Mouse (Mus musculus): ENCODE results near the gene Klhl21. TPM values are rescaled to one million over a fixed set of nuclear protein-coding genes. Genes with fewer than 3 reads are reported as not detected.
"Not testable (repeated sequence)": the region's sequence is repeated elsewhere in the genome, so short reads cannot be mapped to it uniquely, and the experiment has no call there.

Gene Klhl21
- polyA plus RNA-seq, 1 experiment from 2014 or later, result 10.1 TPM

DNA sequence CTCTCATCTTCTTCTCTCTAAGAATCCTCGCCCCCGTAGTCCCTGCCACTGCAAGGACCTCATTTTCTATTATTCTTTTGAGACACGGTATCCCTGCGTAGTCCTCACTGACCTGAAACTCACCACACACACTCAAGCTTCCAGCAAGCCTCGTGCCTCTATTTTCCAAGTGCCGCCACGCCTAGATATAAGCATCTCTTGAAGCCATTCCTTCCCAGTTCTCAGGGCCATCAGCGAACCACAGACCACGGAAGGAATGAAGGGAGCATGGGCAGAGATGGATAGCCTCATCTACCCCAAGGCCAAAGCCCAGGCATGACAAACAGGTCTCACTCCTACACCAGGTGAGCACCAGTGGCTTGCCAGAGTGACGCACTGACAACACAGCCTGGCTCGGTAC lies 15.9 kb downstream of the Klhl21 start:
- H3K36me3 ChIP-seq, result peaks cover 62% of the 10 kb centered on the region
- no peak for ATAC-seq (ENCODE audit: insufficient number of reproducible peaks, insufficient read depth, low FRiP score, low TSS enrichment, low read depth)
- 91% methylated on average over 11 of the region's 11 CpGs for WGBS
- H3K4me2 ChIP-seq, result 0 out of 2 replicates have a peak overlapping the region, but pooled peaks have one; percentile 98
- no peaks in the 10 kb centered on the region for H3K27me3 ChIP-seq
- H3K4me3 ChIP-seq, result no peak overlapping the region
- peaks cover 41% of the 10 kb centered on the region for H3K4me1 ChIP-seq
- no peaks in the 10 kb centered on the region for H3K9me3 ChIP-seq
- H3K27ac ChIP-seq, result no peak overlapping the region
- peak overlapping the region; percentile 85; the same call in 1 of the 2 replicates for H3K9ac ChIP-seq

DNA sequence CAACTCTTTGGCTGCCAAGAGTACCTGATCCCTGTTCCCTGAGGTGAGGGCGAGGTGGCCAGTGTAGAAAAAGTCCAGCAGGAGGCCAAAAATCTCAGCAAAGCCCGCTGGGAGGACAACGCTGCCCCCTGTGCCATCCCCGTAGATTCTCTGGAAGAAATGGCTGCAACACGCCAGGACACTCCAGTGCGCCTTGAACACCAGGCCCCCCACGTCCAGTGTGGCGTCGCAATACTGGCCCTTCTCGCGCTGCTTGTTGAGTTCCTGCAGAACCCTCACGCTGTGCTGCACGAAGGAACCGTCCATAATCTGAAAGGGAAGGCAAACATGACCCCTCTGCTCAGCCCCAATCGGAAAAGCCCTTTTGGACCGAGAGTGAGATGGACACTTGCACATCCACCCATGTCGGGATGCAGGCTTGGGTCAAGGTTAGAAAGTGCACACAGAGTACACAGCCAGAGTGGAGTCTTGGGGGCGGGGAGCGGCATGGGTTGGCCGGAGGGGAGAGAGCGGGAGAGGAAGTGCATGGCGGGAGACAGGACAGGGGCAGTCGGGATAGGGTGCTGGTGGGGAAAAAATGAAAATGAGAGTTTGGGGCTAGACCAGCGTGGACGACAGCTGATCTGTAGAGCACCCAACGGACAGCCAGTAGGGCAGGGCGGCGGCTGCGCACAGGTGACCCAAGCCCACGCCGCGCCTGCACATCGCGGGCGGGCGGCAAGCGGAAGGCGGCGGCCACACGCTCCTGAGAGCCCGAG lies 18.3 kb downstream of the Klhl21 start:
- 2% methylated on average over 35 of the region's 41 CpGs for WGBS
- H3K9ac ChIP-seq, result peak overlapping the region; percentile 85
- peak overlapping the region; percentile 39 for H3K27ac ChIP-seq
- peaks cover 38% of the 10 kb centered on the region for H3K36me3 ChIP-seq
- no peaks in the 10 kb centered on the region for H3K9me3 ChIP-seq
- ATAC-seq (ENCODE audit: insufficient number of reproducible peaks, insufficient read depth, low FRiP score, low TSS enrichment, low read depth), result peak; percentile 5; the same call in 1 of the 2 replicates
- H3K4me3 ChIP-seq, result peak overlapping the region; percentile 80
- H3K4me2 ChIP-seq, result peak overlapping the region; percentile 98
- H3K4me1 ChIP-seq, result peaks cover 49% of the 10 kb centered on the region
- H3K27me3 ChIP-seq, result 0 out of 2 replicates have a peak, but pooled peaks cover 3% of the 10 kb centered on the region

DNA sequence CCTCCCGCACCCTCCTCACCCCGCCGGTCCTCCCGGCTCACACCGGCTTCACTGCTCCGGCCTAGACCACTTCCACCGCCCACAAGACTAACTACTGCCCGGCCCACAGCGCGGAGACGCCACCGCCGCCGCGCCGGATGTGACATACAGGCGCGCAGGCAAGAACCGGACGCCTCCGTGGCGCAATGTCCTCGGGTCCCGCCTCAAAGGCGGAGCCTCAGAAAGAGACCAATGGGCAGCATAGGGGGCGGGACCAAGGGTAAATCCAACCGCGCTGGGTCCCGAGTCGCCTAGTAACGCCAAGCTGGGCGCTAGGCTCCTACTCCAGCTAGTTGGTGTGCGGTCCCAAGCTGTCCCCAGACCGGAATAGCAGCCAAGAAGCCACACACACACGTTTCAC lies 18.9 kb downstream of the Klhl21 start, which contains the start of gene Zbtb48:
Zbtb48 (minus strand) TSS at position 148 of the 400 bp plus-strand sequence.
- ATAC-seq (ENCODE audit: insufficient number of reproducible peaks, insufficient read depth, low FRiP score, low TSS enrichment, low read depth), result peak; percentile 95
- H3K4me3 ChIP-seq, result peak within 1 kb of the TSS; percentile 80
- peaks cover 32% of the 10 kb centered on the region for H3K36me3 ChIP-seq
- peak within 1 kb of the TSS; percentile 85 for H3K9ac ChIP-seq
- 0 out of 2 replicates have a peak, but pooled peaks cover 9% of the 10 kb centered on the region for H3K27me3 ChIP-seq
- H3K9me3 ChIP-seq, result no peaks in the 10 kb centered on the region
- H3K27ac ChIP-seq, result peak within 1 kb of the TSS; percentile 39
- peak within 1 kb of the TSS; percentile 98 for H3K4me2 ChIP-seq
- WGBS, result under 1% methylated on average over 29 of the region's 35 CpGs
- H3K4me1 ChIP-seq, result peaks cover 49% of the 10 kb centered on the region

DNA sequence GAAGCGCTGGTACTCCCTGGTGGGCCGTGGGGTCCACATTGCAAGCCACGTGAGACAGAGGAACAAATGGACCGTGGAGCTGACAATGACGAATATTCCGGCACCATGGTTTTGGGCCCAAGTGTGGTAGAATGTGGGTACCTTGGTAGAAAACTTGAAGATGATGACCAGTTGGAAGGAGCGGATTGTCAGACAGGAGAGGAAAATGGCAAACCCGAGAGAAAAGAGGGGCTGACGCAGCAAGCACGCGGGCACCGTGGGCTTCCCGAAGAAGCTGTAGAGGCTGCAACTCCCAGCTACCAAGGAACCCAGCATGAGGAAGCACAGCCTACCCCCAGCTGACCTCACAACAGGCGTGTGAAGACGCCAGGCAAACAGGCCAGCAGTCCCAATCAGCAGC lies 19.9 kb downstream of the Klhl21 start:
- H3K4me3 ChIP-seq, result peak overlapping the region; percentile 80
- WGBS, result 73% methylated on average over 15 of the region's 15 CpGs
- peaks cover 22% of the 10 kb centered on the region for H3K36me3 ChIP-seq
- H3K4me2 ChIP-seq, result peak overlapping the region; percentile 98
- 0 out of 2 replicates have a peak, but pooled peaks cover 9% of the 10 kb centered on the region for H3K27me3 ChIP-seq
- peaks cover 49% of the 10 kb centered on the region for H3K4me1 ChIP-seq
- no peaks in the 10 kb centered on the region for H3K9me3 ChIP-seq
- H3K27ac ChIP-seq, result no peak overlapping the region
- ATAC-seq (ENCODE audit: insufficient number of reproducible peaks, insufficient read depth, low FRiP score, low TSS enrichment, low read depth), result no peak
- H3K9ac ChIP-seq, result peak overlapping the region; percentile 85

DNA sequence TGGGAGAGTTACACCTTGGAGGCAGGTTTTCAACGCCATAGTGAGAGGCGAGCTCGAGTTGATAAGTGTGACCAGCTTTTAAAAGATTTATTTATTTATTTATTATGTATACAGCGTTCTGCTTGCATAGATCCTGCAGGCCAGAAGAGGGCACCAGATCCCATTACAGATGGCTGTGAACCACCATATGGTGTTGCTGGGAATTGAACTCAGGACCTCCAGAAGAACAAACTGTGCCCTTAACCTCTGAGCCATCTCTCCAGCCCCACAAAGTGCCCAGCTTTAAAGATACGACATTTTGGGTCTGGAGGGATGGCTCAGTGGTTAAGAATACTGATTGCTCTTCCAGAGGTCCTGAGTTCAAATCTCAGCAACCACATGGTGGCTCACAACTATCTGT lies 20.5 kb downstream of the Klhl21 start:
- no peak overlapping the region for H3K4me2 ChIP-seq
- no peaks in the 10 kb centered on the region for H3K9me3 ChIP-seq
- 49% methylated on average over 5 of the region's 5 CpGs for WGBS
- no peak overlapping the region for H3K27ac ChIP-seq
- H3K4me1 ChIP-seq, result peaks cover 49% of the 10 kb centered on the region
- no peak overlapping the region for H3K9ac ChIP-seq
- peaks cover 16% of the 10 kb centered on the region for H3K36me3 ChIP-seq
- H3K4me3 ChIP-seq, result no peak overlapping the region; the same call in 1 of the 2 replicates
- 0 out of 2 replicates have a peak, but pooled peaks cover 9% of the 10 kb centered on the region for H3K27me3 ChIP-seq
- no peak for ATAC-seq (ENCODE audit: insufficient number of reproducible peaks, insufficient read depth, low FRiP score, low TSS enrichment, low read depth)

DNA sequence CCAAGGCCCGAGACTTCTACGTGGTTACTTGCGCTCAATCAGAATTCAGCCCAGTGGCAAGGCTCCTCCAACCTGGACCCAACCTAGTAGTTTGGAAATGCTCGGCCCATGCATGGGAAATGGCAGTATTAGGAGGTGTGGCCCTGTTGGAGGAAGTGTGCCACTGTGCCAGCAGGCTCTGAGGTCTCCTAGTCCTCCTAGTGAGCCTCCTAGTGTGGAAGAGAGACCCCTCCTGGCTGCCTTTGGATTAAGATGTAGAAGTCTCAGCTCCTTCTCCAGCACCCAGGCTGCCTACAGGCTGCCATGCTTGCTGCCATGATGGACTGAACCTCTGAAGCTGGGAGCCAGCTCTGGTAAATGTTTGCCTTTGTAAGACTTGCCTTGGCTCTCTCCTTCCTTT lies 21.4 kb downstream of the Klhl21 start:
- ATAC-seq (ENCODE audit: insufficient number of reproducible peaks, insufficient read depth, low FRiP score, low TSS enrichment, low read depth), result no peak
- Histone ChIP-seq H3K4me3 (no peak overlapping the region), H3K36me3 (peaks cover 9% of the 10 kb centered on the region), H3K4me1 (peaks cover 40% of the 10 kb centered on the region), H3K27me3 (0 out of 2 replicates have a peak, but pooled peaks cover 9% of the 10 kb centered on the region), H3K27ac (peak overlapping the region; percentile 24; the same call in 1 of the 2 replicates), H3K9ac (peak overlapping the region; percentile 16; the same call in 1 of the 2 replicates), H3K9me3 (no peaks in the 10 kb centered on the region), H3K4me2 (no peak overlapping the region)
- 55% methylated on average over 4 of the region's 4 CpGs for WGBS

DNA sequence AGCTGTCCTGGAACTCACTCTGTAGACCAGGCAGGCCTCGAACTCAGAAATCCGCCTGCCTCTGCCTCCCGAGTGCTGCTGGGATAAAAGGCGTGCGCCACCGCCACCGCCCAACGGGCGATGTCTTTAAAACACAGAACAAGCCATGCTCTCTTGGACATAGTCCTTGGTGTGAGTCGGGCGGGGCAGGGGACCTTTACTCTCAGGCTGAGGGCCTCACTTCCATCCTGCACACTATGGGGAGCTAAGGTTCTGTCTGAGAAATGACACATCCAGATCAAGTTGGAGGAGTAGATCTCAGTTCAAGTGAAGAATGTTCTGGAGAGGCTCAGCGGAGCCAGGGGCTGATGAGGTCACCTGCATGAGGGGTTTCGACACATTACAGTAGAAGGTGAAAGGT lies 24.3 kb downstream of the Klhl21 start:
- no peak overlapping the region for H3K27ac ChIP-seq
- H3K27me3 ChIP-seq, result 0 out of 2 replicates have a peak, but pooled peaks cover 9% of the 10 kb centered on the region
- peaks cover 19% of the 10 kb centered on the region for H3K4me1 ChIP-seq
- WGBS, result 91% methylated on average over 13 of the region's 13 CpGs
- no peaks in the 10 kb centered on the region for H3K36me3 ChIP-seq
- no peak for ATAC-seq (ENCODE audit: insufficient number of reproducible peaks, insufficient read depth, low FRiP score, low TSS enrichment, low read depth)
- H3K4me3 ChIP-seq, result no peak overlapping the region
- no peak overlapping the region for H3K4me2 ChIP-seq
- no peak overlapping the region for H3K9ac ChIP-seq
- no peaks in the 10 kb centered on the region for H3K9me3 ChIP-seq

DNA sequence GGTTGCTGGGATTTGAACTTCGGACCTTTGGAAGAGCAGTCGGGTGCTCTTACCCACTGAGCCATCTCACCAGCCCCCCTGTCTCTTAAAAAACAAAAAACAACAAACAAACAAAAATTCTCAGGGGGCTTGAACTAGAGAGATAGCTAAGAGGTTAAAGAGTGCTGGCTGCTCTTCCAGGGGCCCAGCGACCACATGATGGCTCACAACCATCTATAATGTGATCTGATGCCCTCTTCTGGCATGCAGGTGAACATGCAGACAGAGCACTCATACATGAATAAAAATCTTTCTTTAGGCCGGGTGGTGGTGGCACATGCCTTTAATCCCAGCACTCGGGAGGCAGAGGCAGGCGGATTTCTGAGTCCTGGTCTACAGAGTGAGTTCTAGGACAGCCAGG lies 27.9 kb downstream of the Klhl21 start:
- H3K4me1 ChIP-seq, result peaks cover 16% of the 10 kb centered on the region
- not testable (repeated sequence) for H3K36me3 ChIP-seq; H3K4me3 ChIP-seq; H3K9me3 ChIP-seq; H3K4me2 ChIP-seq; H3K9ac ChIP-seq; ATAC-seq (ENCODE audit: insufficient number of reproducible peaks, insufficient read depth, low FRiP score, low TSS enrichment, low read depth); H3K27me3 ChIP-seq; H3K27ac ChIP-seq
- WGBS, result 89% methylated on average over 6 of the region's 6 CpGs

DNA sequence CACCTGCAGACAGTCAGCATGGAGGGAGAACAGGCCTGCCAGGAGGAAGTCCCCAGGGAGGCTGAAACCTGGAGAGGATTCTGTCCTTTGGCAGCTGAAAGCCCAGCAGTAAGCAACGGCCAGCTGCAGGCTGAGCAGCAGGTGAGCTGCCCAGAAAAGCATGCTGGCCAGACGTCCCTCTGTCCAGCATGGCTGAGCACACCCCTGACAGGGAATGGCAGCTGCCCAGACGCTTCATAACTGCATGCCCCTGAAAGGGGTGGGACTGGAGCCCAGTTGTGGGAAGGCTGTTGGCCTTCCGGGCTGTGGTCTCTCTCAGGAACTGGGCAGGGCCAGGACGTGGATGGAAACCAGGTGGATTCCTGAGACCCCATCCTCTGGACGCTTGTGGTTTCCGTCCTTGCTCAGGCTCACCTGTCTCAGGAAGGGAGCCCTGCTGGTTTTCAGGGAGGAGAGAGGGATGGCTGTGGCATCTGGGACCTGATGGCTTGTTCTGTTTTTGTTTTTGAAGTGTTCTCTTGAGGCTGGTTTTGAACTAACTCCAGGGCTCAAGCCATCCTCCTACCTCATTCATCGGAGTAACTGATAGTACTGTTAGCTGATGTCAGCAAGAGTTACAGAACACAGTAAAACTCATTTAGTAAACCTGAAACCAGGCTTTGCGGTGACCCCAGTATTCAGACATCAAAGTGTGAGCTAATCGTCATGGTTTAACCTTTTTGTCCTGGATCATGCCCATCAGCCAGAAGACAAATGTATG lies 29.8 kb downstream of the Klhl21 start, which contains the start of gene Tas1r1:
Tas1r1 (minus strand) TSS at position 344 of the 760 bp plus-strand sequence.
- H3K4me2 ChIP-seq, result peak within 1 kb of the TSS; percentile 97
- ATAC-seq (ENCODE audit: insufficient number of reproducible peaks, insufficient read depth, low FRiP score, low TSS enrichment, low read depth), result no peak
- no peaks in the 10 kb centered on the region for H3K27me3 ChIP-seq
- peak within 1 kb of the TSS; percentile 95 for H3K9ac ChIP-seq
- 0 out of 2 replicates have a peak within 1 kb of the TSS, but pooled peaks have one; percentile 3 for H3K27ac ChIP-seq
- peaks cover 16% of the 10 kb centered on the region for H3K4me1 ChIP-seq
- peaks cover 26% of the 10 kb centered on the region for H3K36me3 ChIP-seq
- peak within 1 kb of the TSS; percentile 100 for H3K4me3 ChIP-seq
- whole genome bisulfite sequencing, result 42% methylated on average over 10 of the region's 10 CpGs
- H3K9me3 ChIP-seq, result no peaks in the 10 kb centered on the region

DNA sequence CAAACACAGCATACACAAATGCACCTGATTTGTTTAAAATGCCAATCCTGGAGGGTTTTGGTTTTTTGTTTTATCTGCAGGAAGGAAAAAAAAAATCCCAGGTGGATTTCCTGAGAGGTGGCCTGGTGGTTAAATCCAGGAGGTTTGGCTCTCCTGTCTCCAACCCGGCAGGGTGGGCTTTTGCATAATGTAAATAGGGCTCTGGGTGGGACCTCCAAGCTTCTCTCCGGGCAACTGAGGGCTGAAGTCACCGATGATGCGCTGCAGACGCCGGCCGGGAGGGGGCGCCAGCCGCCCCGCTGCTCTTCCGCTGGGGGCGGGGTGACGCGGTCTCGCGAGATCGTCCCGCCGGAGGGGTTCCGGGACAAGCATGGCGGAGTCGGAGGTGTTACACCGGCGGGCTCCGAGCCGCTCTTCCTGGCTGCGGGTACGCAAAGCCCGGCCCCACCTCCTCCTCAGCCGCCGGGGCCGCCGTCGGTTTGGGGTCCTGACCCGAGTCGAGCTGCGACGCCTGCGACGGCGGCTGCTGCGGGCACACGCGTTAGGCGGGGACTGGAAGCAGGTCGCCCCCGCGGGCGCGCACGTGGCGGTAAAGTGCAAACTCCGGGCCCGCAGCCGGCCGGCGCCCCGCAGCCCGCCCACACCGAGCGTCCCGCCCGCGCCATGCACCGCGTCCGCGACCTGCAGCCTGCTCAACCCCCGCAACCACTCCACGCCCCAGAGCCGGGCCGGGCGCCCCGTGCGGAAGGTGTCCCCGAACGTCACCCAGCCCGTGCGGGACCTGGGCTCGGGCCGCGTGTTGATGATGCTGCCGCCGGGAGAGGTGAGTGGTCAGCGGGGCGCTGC lies 30.6 kb downstream of the Klhl21 start, which contains the start of gene Nol9:
Nol9 (plus strand) TSS at position 337 of the 846 bp plus-strand sequence.
- no peaks in the 10 kb centered on the region for H3K27me3 ChIP-seq
- H3K4me1 ChIP-seq, result peaks cover 16% of the 10 kb centered on the region
- H3K9ac ChIP-seq, result peak within 1 kb of the TSS; percentile 95
- H3K9me3 ChIP-seq, result no peaks in the 10 kb centered on the region
- under 1% methylated on average over 86 of the region's 86 CpGs for WGBS
- peak within 1 kb of the TSS; percentile 97 for H3K4me2 ChIP-seq
- H3K36me3 ChIP-seq, result peaks cover 34% of the 10 kb centered on the region
- peak; percentile 77; the same call in 1 of the 2 replicates for ATAC-seq (ENCODE audit: insufficient number of reproducible peaks, insufficient read depth, low FRiP score, low TSS enrichment, low read depth)
- 0 out of 2 replicates have a peak within 1 kb of the TSS, but pooled peaks have one; percentile 3 for H3K27ac ChIP-seq
- peak within 1 kb of the TSS; percentile 100 for H3K4me3 ChIP-seq
